Mouse (Mus musculus) left cerebral cortex, postnatal 4 days (tissue): ENCODE data around the gene Sertad1. TPM values are rescaled to one million over a fixed set of nuclear protein-coding genes. Genes with fewer than 3 reads are reported as not detected.

Experiments
- DNase-seq: peaks from one replicate; pipeline ENCODE4 v3.0.0-alpha.2; 2022
- intact Hi-C: fragments of 180-260 bp; cut with DNase I; formaldehyde crosslinking; loops from one replicate; pipeline ENCODE4 v1.15.1; 2025
- total RNA-seq, 2 experiments: library from RNA; stranded (reverse); gene quantifications; 2 replicates each; pipeline ENCODE4 v1.2.3; 2021

Gene Sertad1
- total RNA-seq, 2 experiments from 2014 or later, result 3.3 to 3.5 TPM

DNA sequence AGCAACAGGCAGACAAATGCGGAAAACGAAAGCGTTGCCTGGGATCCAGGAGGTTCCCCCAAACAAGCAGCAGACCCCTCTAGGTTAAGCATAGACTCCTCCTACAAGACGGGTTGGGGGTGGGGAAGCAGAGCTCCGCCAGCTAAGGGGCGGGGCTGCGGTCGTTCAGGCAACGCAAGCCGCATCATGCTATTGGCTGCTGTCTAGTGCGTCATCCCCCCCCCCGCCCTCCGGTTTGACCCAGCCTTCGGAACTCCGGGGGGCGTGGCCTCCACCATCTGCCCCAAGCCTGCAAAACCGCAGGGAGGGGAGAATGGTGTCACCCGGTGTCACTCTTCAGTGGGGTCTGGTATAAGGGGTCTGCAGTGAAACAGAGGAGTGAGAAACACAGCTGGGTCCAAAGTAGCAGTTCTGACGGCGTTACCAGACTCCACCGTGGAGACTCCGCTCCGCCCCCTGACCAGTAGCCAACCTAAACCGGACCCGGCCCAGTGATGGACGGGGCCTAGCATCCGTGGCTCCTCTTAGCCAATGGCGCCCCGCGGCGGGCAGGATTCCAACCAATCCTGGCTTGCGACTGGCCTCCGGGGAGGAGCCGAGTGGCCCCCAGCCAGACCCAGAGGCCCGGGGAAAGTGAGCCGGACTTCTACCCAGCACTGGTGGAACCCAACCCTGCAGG, 13.4 kb upstream of the Sertad1 start, which contains the start of gene Sertad3:
Sertad3 (plus strand) TSS at position 613 of the 679 bp plus-strand sequence.
- intact Hi-C loops, result no loop called here

DNA sequence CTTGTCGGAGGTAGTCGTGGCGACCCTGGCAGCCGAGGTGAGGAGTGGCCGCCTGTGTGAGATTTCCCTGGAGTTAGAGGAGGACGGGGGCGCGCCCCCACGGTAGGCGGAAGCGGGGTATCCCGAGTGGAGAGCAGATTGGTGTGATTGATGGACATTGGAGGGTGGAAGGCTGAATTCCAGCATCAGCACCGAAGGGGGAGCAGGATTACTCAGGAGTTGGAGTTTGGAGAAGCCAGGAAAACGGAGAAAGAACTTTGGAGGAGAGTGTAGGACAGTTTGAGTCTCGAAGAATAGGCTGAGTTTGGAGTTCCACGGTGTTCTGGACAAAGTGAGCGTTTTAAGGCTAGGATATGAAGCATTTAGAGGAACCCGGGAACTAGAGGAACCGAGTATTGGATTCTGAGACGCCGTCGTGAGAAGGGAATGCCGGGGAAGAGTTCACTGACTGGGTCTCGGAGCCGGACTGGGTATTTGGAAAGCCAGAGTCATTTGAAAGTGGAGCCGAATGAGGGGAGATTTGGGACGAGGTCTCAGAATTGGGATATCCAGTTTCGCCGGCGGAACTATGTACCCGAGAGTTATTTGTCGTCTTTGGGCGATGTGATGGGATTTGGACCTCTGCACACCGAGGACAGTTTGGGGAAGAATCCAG, 12.7 kb upstream of the Sertad1 start:
- DNase-seq, result no peak
- intact Hi-C loops, result no loop called here

More for the DNA sequence above, 13.4 kb upstream of the Sertad1 start, which contains the start of gene Sertad3:
- peak; percentile 100 for DNase-seq

DNA sequence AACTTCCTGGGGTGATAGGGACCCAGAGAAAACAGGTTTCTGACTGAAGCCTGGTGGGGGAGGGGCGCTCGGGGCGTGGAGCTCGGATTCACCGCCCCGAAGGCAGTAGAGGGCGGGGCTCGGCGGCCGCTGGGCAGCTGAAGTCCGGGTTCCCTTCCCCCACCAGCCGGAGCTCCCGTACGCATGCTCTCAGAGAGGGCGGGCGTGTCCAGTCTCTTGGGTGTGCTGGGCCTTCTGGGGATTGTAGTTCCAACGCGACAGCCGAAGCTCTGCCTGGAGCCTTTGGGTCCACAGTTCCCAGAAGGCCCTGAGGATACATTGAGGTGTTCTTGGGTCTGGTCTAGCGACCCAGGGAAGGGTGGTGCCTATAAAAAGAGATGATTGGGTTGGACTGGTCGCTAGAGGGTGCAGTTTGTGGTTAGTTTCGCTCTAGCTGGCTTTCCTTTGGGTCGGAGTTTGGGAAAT, 12.2 kb upstream of the Sertad1 start:
- DNase-seq, result peak; percentile 98
- intact Hi-C loops, result no loop called here

DNA sequence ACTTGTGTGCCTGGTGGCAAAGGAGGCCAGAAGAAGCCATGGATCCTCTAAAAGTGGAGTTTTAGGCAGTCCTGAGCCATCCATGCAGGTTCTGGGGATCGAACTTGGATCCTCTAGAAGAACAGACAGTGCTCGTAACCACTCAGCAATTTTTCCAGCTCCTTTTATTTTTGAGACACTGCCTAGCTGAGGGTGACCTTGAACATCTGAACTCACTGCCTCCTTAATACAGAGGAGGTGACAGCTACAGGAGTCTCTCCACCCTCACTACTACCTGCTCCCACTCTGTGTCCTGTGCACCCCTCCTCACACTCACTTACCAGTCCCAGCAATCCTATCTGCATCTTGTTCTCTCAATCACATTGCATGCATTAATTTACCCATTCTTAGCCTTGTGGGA, 11.1 kb upstream of the Sertad1 start:
- intact Hi-C loops, result no loop called here
- DNase-seq, result no peak

GRCm38 (mm10) chr7:27476098-27476635, 10.5 kb upstream of the Sertad1 start:
- no peak for DNase-seq
- intact Hi-C loops, result no loop called here

DNA sequence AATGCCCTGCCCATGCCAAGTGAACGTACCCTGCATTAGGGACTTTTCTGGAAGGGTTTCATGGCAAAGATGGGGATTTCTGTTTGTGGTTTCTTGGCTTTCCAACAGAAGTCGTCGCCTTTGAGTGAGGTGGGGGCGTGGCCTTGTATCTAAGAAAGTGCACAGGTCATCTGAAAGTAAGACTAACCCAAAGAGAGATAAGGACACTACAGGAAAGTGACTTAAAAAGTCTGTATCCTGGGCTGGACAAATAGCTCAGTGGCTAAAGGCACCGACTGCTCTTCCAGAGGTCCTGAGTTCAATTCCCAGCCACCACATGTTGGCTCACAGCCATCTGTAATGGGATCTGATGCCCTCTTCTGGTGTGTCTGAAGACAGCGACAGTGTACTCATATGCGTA, 8.1 kb upstream of the Sertad1 start:
- intact Hi-C loops, result no loop called here
- DNase-seq, result no peak

- no peak for DNase-seq
- intact Hi-C loops, result no loop called here
Observed at GRCm38 (mm10) chr7:27479750-27480149, 7.0 kb upstream of the Sertad1 start.

DNA sequence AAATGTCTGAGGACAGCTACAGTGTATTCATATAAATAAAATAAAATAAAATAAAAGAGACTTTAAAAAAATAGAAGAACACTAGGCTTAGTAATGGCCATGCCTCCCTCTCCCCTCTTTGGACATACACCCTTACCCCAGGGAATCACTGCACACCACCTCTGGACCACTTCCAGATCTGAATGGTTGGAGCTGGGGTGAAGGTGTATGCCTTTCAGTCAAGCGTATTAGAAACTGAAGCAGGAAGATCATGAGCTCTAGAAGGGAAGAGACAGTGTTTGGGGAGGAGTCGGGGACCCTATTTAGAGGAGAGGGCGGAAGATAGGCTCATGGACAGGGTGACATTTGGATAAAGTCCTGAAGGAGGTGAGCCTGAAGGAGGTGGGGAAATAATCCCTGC, 6.2 kb upstream of the Sertad1 start:
- DNase-seq, result no peak
- intact Hi-C loops, result no loop called here

GRCm38 (mm10) chr7:27480927-27481626, 5.6 kb upstream of the Sertad1 start:
- intact Hi-C loops, result no loop called here
- DNase-seq, result no peak

DNA sequence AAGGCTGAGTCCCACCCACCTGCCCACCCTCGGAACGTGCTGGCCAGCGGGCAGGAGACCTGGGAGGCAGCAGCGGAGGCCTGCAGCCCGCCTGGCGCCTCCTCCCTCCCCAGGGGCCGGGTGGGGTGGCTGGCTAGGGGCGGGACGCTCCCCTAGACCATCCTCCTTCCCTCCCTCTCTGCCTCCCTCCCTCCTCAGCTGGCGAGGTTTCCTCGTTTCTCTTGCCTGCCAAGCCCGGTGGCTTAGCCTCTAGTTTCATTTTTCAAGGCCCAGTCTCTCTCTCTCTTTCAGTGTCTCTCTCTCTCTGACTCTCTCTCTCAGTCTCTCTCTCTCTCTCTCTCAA, 5.1 kb upstream of the Sertad1 start:
- DNase-seq, result peak; percentile 80
- intact Hi-C loops, result no loop called here

DNA sequence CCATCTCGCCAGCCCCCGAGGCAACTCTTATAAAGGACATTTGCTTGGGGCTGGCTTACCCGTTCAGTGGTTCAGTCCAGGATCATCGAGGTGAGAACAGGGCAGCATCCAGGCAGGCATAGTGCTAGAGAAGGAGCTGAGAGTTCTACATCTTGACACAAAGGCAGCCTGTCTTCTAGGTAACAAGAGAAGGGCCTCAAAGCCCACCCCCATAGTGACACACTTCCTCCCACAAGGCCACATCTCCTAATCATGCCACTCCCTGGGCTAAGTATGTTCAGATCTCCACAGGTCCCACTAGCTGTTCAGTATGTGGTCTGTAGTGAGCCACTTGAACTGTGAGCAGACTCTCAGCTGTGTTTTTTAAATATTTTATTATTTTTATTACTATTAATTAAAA, 2.9 kb upstream of the Sertad1 start:
- DNase-seq, result no peak
- intact Hi-C loops, result no loop called here

DNA sequence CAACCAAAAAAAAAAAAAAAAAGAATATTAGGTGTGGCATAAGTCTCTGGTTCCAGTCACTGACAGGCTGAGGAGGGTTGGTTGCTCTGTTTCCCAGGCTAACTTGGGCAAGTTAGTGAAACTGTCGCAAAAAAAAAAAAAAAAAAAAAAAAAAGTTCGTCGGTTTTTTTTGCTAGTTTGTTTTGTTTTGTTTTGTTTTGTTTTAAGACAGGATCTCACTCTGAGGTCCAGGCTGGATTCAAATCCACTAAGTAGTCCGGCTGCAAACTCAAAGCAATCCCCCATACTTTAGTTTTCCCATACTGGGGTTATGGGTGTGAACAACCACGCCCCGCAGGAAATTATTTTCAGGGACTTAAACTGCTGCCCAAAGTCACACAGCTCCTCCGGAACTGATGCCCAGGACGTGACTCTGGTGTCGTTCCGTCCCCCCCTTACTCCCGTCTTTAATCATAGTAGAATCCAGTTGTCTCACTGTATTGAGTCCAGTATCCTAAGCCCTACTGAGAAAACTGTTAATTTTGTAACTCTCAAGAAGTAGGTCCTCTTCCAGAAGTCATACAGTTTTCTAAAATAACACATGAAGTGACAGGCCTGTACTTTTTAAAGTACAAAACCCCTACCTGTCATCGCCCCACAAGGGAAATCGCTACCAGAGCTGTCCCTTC, 474 bp upstream of the Sertad1 start:
- intact Hi-C loops, result no loop called here
- no peak for DNase-seq

DNA sequence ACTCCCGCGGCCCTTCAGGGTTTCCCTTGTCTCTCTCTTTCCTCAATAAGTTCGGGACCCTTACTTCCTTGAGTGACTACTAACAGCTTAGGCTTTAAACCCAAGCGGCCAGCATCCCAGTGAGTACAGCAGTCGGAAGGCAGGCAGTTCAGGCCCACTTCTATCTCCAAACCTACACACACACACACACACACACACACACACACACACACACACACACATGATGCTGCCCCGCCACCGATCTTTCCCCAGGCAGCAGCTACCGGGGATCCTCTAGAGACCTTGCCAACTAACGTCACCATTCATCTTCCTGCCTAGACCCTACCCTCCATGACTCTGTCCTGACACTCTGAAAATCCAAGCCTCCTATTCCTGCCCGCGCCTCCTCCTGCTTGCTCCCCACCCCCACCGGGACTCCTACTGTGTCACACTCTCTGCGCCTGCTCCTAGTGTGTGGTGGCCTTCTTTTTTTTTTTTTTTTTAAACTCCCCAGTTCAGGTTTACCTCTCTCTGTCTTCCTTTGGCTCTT, 1.1 kb downstream of the Sertad1 start:
- peak; percentile 43 for DNase-seq
- intact Hi-C loops, result no loop called here

- DNase-seq, result no peak
- intact Hi-C loops, result no loop called here
Observed at GRCm38 (mm10) chr7:27489270-27489869, 2.7 kb downstream of the Sertad1 start.

DNA sequence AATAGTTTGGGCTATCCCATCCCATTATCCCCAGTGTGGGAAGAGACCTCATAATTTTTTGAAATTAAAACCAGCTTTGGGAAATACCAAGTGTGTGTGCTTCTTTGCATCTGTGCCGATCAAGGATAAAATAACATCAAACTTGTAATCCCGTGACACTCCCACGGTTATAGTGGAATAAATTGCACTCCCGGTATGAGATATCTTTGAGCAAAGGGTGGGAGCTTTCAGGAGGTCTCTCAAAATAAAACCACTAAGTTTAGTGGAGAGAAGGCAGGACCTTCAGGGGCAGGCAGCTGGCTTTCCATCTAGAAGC, 3.5 kb downstream of the Sertad1 start:
- intact Hi-C loops, result no loop called here
- DNase-seq, result no peak

- DNase-seq, result peak; percentile 74
- intact Hi-C loops, result no loop called here
Observed at GRCm38 (mm10) chr7:27490543-27491329, 4.0 kb downstream of the Sertad1 start.

- intact Hi-C loops, result no loop called here
- no peak for DNase-seq
Observed at GRCm38 (mm10) chr7:27491856-27492255, 5.1 kb downstream of the Sertad1 start.

- intact Hi-C loops, result no loop called here
- DNase-seq, result no peak
Observed at GRCm38 (mm10) chr7:27493022-27493421, 6.3 kb downstream of the Sertad1 start.

GRCm38 (mm10) chr7:27493450-27493849, 6.7 kb downstream of the Sertad1 start:
- intact Hi-C loops, result no loop called here
- no peak for DNase-seq
